Mouse (Mus musculus) urinary bladder, adult 18-20 months (tissue): ENCODE results near the gene Phf20.

Experiments
- DNase-seq, 2 experiments: peaks; one replicate each; pipeline ENCODE4 v3.0.0; 2022; ENCODE audit warnings: low spot score in 2 of 2, mixed read lengths in 2 of 2

The Phf20 gene

DNA sequence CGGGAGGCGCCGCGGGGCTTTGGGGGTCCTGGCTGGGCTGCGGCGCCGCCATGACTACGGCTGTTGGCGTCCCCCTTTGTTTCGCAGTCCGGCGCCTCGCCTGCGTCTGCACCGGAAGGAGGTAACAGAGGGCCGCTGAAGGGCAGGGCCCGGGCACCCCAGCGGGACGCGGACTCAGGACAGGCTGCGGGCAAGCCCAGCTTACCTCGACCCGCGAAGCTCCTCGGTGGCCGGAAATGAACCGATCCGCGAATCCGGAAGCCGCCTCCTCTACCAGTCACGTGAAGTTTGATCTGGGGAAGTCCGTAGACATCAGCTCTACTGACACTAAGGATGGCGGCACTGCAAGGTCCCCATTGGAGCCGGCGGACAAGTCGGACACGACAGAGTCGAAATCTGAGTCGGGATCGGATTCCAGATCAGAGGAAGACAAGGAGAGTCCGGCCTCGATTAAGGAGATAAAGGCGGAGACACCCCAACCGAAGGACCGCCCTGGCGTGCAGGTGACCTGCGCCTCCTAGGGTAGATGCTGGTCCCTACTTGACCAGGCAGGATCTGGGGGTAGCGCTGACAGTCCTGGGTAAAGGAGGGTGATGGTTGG is 116.1 kb downstream of the Phf20 start, which contains the start of the genes Cnbd2 and Scand1:
Gene Cnbd2, plus strand, starts transcription at position 3 of the 601 bp plus-strand sequence.
Gene Scand1, minus strand, starts transcription at position 408 of the 601 bp plus-strand sequence.
- peak; percentile 79 to 84 for DNase-seq

DNA sequence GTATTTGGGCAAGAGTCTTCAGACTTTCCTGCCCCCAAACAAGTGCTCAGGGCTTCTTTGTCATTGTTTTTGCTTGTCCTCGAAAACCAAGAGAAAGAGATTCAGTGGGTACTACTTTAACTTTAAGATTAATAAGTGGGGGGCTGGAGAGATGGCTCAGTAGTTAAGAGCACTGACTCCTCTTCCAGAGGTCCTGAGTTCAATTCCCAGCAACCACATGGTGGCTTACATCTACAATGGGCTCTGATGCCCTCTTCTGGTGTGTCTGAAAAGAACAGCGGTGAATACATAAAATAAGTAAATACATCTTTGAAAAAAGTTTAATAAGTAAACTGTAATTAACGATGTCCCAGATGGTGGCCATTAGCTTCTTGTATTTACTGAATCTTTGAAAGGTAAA is 116.9 kb downstream of the Phf20 start:
- no peak for DNase-seq

DNA sequence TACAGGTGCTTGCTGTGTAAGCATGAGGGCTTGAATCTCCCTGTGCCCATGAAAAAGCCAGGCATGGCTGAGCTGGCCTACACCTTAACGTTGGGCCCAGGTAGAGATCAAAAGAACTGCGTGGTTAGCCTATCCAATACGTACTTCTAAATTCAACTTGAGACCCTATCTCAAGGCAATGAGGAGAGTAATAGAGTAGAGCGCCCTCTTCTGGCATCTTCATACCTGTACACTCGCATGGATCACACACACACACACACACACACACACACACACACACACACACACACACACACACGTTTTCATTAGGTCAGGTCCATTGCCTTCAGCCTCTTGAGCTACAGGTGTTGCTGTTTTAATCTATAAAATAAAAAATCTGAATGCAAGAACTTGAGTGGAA is 118.5 kb downstream of the Phf20 start:
- DNase-seq, result no peak

DNA sequence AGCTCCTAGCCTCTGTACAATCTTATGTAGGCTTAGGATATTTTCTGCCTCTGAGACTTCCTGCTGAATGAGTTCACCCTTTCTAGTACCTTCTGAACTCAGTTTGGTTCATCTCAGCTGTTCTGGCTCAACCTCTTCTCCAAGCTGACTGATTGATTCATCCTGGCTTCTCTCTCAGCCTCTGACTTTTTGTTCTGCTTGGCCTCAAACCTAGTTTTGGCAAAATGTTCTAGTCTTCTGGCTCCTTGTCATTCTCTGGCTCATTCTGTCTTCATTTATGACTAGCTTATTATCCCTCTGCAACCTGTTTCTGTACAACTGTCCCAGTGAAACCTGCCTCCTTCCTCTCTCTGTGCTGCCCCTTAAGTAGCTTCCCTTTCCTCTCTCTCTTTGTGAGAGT is 122.2 kb downstream of the Phf20 start:
- no peak for DNase-seq

DNA sequence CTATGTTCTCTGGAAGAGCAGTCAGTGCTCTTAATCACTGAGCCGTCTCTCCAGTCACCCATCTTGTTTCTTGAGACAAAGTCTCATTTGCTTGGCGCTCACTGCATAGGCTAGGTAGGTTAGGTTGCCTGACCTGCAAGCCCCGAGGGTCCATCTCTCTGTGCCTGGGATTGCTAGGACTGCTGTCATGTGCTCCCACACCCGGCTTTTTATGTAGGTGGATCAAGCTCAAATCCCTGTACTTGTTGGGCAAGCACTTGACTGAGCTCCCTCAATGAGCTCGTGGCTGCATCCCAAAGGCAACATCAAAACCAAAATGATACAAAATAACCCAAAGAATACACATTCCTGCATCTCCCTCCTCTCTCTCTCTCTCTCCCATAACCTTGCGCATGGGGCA is 125.3 kb downstream of the Phf20 start:
- DNase-seq, result no peak

DNA sequence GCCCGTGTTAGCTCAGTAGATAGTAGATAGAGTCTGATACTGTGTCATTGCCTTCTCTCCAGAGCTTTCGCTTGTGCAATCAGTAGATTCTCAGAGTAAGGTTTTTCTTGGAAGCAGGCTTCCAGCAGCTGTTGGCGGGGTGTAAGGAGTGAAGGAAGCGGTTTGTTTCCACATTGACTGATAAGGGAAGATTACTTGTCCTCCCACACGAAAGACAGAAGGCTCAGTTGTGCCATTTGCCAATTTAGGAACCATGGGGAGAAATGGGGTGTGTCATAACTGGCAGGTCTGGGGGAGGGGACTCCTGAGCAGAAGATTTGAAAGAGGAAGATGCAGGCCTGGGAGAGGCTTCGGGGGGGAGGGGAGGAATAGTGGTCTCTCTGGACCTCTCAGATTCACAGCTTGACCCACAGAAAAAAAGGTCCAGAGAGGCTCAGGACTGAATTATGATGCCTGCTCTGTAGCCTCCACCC is 127.9 kb downstream of the Phf20 start:
- DNase-seq, result peak in 1 of 2 experiments; percentile 44

DNA sequence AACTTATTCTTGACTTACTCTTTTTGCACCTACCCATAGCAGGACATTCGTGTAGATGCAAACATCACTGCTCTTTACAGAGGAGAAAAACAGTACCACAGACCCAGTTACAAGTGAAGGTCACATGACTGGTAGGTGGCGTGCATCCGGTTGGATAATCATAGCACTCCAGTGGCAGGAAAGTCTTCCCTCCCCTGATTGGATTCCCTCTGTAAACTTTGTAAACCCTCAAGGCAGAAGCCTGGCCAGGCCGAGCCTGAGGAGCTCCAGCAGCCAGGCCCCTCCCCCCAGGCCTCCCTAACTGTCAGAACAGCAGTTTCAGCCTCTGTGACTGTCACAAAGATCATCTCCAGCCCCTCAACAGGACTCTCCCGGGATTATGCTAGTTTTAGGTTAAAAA is 128.4 kb downstream of the Phf20 start:
- peak in 1 of 2 experiments; percentile 50 for DNase-seq

DNA sequence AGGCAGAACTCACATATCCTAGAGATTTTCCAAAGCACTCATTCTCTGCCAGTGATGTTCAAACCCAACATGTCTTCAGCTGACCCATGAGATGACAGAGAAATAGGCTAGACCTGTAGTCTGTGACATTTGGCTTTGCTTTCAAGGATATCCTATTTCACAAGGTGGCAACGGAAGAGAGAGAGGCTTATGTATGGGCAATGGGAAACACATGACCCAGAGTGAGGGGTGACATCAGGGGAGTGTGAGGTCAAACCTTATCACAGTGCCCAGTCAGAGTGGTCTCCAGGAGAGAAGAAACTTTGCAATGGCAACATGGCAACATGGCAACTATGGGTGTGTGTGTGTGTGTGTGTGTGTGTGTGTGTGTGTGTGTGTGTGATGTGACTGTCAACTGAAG is 134.4 kb downstream of the Phf20 start:
- no peak for DNase-seq

DNA sequence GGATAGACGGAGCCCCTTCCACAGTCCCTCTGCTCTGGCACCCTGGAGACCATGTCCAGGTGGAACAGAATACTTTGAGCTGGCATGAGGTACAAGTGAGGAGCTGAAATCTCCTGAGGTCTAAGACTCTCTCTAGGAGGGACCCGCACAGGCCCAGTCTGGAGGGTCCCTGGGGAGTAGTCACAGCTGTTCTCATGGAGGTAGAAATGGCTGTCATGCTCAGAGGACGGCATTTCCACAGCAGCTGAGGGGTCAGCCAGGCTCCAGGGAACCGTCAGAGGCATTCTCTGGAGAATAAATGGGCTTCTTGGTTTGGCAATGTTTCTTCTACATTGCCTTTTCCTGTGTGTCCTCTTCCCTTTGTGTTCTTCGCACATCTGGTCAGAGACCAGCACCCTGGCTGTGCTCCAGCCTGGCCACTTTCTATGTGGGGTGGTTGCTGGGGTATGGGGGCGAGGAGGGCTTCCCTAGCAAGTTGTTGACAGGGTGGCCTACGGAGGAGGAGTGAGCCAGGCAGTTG is 135.2 kb downstream of the Phf20 start:
- DNase-seq, result no peak

DNA sequence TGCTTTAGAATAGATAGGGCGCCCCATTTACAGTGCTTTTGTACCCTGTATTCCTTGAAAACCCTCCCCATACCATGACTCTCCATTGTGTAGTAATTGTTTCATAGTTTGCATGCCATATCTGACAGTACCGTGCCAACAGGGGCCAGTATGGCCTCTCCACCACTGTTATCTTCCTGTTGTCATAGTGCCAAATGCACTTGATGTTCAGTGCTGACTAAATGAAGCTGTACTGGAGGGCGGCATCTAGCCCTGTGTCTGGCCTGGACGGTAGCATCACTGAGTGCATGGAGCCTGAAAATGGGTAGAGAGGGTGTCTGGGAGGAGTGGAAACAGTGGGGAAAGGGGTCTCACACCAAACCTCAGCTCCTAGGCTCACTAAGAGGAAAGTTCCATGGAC is 143.8 kb downstream of the Phf20 start:
- DNase-seq, result no peak

DNA sequence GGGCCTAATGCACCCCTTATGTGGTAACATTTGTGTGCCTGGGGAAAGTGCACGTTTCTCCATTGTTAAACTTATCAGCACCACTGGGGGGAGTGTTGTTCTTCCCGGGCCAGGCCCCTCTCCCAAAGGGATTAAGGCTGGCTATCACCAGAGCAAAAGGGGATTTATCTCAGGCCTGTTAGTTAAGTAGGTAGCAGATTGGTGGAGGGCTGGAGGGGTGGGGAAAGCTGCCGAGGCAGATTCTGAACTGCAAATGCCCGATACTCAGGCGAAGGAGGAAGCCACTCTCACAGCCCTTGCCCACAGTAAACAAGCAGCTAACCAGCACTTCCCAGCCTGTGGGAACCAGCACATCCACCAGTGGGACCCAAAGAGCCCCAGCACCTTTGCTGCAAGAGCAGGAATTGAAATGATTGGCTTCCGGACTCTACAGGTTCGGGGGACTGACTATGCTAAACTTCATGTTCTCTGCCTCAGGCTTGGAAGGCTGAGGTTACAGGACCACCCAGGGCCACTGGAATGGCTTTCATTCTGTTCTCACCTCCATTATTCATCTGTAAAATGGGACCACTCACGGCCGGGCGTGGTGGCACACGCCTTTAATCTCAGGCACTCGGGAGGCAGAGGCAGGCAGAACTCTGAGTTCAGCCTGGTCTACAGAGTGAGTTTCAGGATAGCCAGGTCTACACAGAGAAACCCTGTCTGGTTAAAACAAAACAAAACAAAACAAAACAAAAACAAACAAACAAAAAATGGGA is 148.7 kb downstream of the Phf20 start:
- no peak for DNase-seq

DNA sequence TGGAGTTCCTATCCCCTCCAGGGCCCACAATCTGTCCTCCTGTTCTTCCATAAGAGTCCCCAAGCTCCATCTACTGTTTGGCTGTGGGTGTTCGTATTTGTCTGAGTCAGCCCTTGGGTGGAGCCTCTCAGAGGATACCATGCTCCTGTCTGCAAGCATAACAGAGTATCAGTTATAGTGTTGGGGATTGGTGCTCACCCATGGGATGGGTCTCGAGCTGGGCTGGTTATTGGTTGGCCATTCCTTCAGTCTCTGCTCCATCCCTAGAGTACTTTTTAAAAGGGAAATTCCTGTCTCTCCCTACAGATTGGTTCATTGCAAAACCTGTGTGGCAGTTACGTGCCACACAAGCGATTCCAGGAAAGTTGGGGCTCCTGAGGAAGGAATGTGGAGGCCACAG is 152.5 kb downstream of the Phf20 start:
- DNase-seq, result no peak

DNA sequence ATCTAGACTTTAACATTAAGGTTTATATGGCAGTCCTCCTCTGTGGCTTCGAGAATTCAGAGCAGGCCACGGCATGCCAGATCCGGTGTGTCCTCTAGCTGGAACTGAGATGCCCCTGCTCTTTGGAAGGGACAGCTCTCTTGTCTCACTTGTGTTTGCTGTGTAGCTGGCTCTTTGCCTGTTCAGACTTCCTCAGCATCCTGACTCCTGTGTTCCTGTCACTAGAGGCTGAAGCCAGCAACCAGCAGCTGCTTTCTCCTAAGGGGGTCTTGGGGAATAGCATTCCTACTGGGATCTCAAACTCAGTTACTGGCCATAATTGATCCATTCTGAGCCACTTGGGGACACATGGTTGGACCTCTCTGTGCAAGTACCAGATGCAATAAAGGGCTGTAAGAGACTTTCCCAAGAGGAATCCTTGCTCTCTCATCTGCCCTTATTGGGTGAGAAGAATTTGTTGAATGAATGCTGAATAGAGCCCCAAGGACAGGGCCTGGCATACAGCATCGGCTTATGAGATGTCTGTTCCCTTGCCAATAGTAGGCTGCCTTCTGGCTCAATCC is 153.1 kb downstream of the Phf20 start:
- no peak for DNase-seq

DNA sequence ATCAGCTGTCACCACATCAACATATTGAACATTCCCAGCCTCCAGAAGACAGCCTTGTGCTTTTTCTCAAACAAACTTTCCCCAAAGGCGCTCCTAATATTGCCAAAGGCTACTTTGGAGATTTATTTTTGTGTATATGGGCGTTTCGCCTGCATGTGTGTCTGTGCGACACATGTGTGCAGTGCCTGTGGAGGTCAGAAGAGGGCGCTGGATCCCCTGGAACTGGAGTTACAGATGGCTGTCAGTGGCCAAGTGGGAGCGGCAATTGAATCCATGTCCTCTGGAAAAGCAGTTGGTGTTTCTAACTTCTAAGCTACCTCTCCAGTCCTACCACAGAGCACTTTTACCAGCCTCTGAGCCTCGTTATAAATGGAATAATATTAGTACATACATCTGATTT is 155.0 kb downstream of the Phf20 start:
- DNase-seq, result no peak

DNA sequence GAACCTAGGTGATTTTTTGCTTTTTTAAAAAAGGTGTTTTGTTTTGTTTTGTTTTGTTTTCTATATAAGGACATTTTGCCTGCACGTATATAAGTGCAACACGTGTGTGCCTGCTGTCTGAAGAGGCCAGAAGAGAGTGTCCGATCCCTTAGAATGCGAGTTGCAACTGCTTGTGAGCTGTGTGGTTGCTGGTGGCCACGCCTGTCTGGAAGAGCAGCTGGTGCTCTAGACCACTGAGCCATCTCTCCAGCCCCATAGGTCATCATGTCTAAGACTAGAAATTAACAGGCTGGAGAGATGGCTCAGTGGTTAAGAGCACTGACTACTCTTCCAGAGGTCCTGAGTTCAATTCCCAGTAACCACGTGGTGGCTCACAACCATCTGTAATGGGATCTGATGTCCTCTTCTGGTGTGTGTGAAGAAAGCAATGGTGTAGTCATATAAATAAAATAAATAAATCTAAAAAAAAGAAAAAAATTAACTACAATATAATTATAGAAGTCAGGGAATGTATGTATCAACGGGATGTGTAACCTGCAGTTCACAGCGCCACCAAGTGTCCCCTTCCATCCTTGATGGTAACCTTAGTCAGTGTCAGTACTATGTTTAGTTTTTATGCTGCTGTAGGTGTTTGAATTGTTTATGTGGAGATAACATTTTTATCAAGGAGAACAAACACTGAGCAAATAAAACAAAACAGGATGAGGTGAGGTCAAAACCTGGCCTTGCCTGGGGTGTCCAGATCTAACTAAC is 156.3 kb downstream of the Phf20 start:
- DNase-seq, result no peak

DNA sequence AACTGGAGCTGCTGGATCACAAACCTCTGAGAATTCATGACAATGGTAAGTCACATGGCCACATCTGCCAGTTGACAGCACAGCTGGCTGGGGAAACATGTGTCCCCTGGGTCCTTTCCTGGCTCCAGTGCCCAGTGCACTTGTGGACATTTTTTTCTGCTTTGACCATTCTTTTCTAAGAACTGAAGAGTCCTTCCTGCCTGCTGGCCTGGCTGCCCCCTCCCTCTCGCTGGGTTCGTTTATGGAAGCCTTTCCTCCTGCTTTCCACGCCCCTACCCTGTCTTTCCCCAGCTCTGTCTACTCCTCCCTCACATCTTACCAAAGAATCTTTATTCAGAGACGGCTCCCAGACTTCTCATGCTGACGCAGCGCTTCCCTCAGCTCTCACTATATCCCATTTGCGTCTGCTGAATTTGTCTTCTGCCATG is 157.0 kb downstream of the Phf20 start:
- no peak for DNase-seq

DNA sequence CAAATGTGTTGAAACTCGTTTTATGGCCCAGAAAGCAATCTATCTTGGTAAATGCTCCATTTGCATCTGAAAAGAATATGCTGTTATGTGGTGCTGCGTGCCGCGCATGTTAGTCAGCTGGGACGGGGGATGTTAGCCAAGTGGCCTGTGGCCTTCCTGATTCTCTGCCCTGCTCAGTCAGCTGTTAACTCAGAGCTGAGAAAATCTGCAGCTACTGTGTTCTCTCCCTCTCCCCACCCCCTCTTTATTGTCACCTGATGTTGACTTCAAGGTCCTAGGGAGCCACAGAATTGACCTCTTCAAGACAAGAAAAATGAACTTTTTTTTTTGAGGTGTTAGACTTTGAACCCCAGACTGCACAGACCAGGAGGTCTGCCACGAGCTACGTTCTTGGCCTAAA is 159.8 kb downstream of the Phf20 start:
- no peak for DNase-seq
